Comparison of ENCODE assay signal across 18 mouse cellular contexts in genomic region chr13:52454708-52455250, GRCm38 (mm10).
DNase-seq lines count a peak whose midpoint lies in the region; ATAC-seq lines count a peak whose summit lies in the region.
"Had no signal": no experiment of that assay in that cellular context is flagged by ENCODE, and none has a peak within 500 bp of the region (broad histone marks: within the 10 kb centered on the region; RNA-seq: fewer than 3 reads in every experiment).

No protein-coding gene starts in this region.

- DNase-seq in cerebellum, adult 11-12 months, result peak; percentile 72
- DNase-seq in cerebellum, postnatal 4 days (ENCODE audit: low spot score in 2 of 2), result no peak
- peak; percentile 66 for DNase-seq in brain, adult 2 months (ENCODE audit: low read depth, low spot score)
- peak; percentile 29 to 50 for DNase-seq in cerebellum, postnatal 36 days
- no peak for DNase-seq in ovary, postnatal 36 days (ENCODE audit: low spot score)
- no peak for DNase-seq in forebrain, embryonic 10.5 days (ENCODE audit: extremely low spot score, low spot score)
- DNase-seq in embryo, embryonic 9.5 days (ENCODE audit: extremely low spot score), result no peak
- DNase-seq: gastrocnemius, postnatal 36 days; kidney, adult 11 months; right cerebral cortex, adult 18-20 months; thymus, postnatal 4 days had no signal

- H3K27me3 ChIP-seq in forebrain, embryonic 10.5 days (ENCODE audit: poor library complexity, severe bottlenecking), result no peaks in the 10 kb centered on the region
- H3K27me3 ChIP-seq: forebrain, embryonic 15.5 days; liver, embryonic 12.5 days; lung, embryonic 15.5 days had no signal

- no peaks in the 10 kb centered on the region for H3K36me3 ChIP-seq in forebrain, embryonic 10.5 days (replicated peaks)
- H3K36me3 ChIP-seq: forebrain, embryonic 15.5 days; heart, embryonic 10.5 days; liver, embryonic 12.5 days; lung, embryonic 15.5 days; midbrain, embryonic 15.5 days had no signal

- ATAC-seq in monocyte, adult 5-6 weeks (replicated peaks; ENCODE audit: insufficient number of reproducible peaks, low FRiP score, low TSS enrichment, poor library complexity, severe bottlenecking), result peak; percentile 22; the same call in 1 of the 2 replicates
- ATAC-seq: forebrain, embryonic 15.5 days; hindbrain, embryonic 16.5 days; liver, embryonic 12.5 days; midbrain, embryonic 15.5 days had no signal

- peaks cover 16% of the 10 kb centered on the region for H3K4me1 ChIP-seq in forebrain, embryonic 10.5 days
- H3K4me1 ChIP-seq: liver, embryonic 12.5 days had no signal

- no peaks in the 10 kb centered on the region for H3K9me3 ChIP-seq in forebrain, embryonic 10.5 days
- H3K9me3 ChIP-seq: forebrain, embryonic 15.5 days; heart, embryonic 10.5 days; liver, embryonic 12.5 days; lung, embryonic 15.5 days; midbrain, embryonic 15.5 days had no signal

- 89% methylated on average over 11 of the region's 11 CpGs for WGBS in forebrain, embryonic 10.5 days

- H3K4me3 ChIP-seq in forebrain, embryonic 10.5 days, result no peak overlapping the region
- H3K4me3 ChIP-seq: forebrain, embryonic 15.5 days; heart, embryonic 10.5 days; liver, embryonic 12.5 days; lung, embryonic 15.5 days; midbrain, embryonic 15.5 days had no signal

- no peak overlapping the region for H3K27ac ChIP-seq in forebrain, embryonic 10.5 days
- H3K27ac ChIP-seq: forebrain, embryonic 15.5 days; heart, embryonic 10.5 days; liver, embryonic 12.5 days; lung, embryonic 15.5 days; midbrain, embryonic 15.5 days had no signal

Comparison
In these comparisons a context has a peak if more than half of its experiments do, and no peak if none do; other contexts are left out.
1. DNase-seq: peak in cerebellum, adult 11-12 months (single experiment), brain, adult 2 months (single experiment) and cerebellum, postnatal 36 days (2 of 2); none in cerebellum, postnatal 4 days (0 of 2), ovary, postnatal 36 days (single experiment), forebrain, embryonic 10.5 days (single experiment) and embryo, embryonic 9.5 days (single experiment).